Mouse (Mus musculus): ENCODE data around the gene Slpi. TPM values are rescaled to one million over a fixed set of nuclear protein-coding genes. Genes with fewer than 3 reads are reported as not detected.

Slpi gene
- total RNA-seq, 4 experiments from 2014 or later = 0.67 TPM; not detected in 3

- no peak for DNase-seq (ENCODE audit: low spot score in 2 of 2)
Measured at GRCm38 (mm10) chr2:164312599-164312998, 76.3 kb downstream of the Slpi start.

Small RNAs within 50 kb of the gene (microRNA-seq; reads per million reads assigned to microRNA genes)
- gene Mir7678 = not detected

Other genes with a start within 250 kb of the Slpi start
- 1 to 10 TPM in 3 of 4 experiments, under 1 TPM in 1; 0.54 to 1.8 (median 1.4) TPM for gene Kcns1, start 218.0 kb downstream of the Slpi start, total RNA-seq (2022)
- under 1 TPM in 1 of 4 experiments, not detected in 3; 0.19 TPM for gene Wfdc5, start 206.4 kb downstream of the Slpi start, total RNA-seq (2022)
- not detected for gene Wfdc12, start 198.5 kb downstream of the Slpi start, total RNA-seq (2022)
- gene Wfdc15a, start 189.0 kb downstream of the Slpi start, total RNA-seq (2022) = not detected
- gene Wfdc15b, start 167.4 kb downstream of the Slpi start, total RNA-seq (2022) = not detected
- gene Svs2, start 150.6 kb downstream of the Slpi start, total RNA-seq (2022) = not detected
- not detected for gene Svs3b, start 132.5 kb downstream of the Slpi start, total RNA-seq (2022)
- not detected for gene Svs4, start 110.6 kb downstream of the Slpi start, total RNA-seq (2022)
- not detected for gene Svs3a, start 99.8 kb downstream of the Slpi start, total RNA-seq (2022)
- gene Svs6, start 72.3 kb downstream of the Slpi start, total RNA-seq (2022) = not detected
- gene Svs5, start 56.4 kb downstream of the Slpi start, total RNA-seq (2022) = not detected
- not detected for gene Rbpjl, start 14.0 kb upstream of the Slpi start, total RNA-seq (2022)
- under 1 TPM; 0.27 to 0.99 (median 0.44) TPM for gene Matn4, start 16.1 kb upstream of the Slpi start, total RNA-seq (2022)
- gene Sdc4, start 54.8 kb upstream of the Slpi start, total RNA-seq (2022) = 10 to 100 TPM; 23.9 to 58.8 (median 34.1) TPM
- gene Sys1, start 67.9 kb upstream of the Slpi start, total RNA-seq (2022) = 10 to 100 TPM; 25.3 to 27.8 (median 26.6) TPM
- gene Gm20458, start 71.9 kb upstream of the Slpi start, total RNA-seq (2022) = 10 to 100 TPM in 2 of 4 experiments, 1 to 10 TPM in 1, not detected in 1; 3.8 to 12.1 (median 11.8) TPM
- not detected for gene Trp53tg5, start 84.6 kb upstream of the Slpi start, total RNA-seq (2022)
- gene Dbndd2, start 97.0 kb upstream of the Slpi start, total RNA-seq (2022) = 10 to 100 TPM; 14.8 to 32.8 (median 22.6) TPM
- gene Pigt, start 108.4 kb upstream of the Slpi start, total RNA-seq (2022) = 10 to 100 TPM; 27.2 to 33.2 (median 30.0) TPM
- gene Wfdc2, start 173.3 kb upstream of the Slpi start, total RNA-seq (2022) = not detected
- gene Spint3, start 184.4 kb upstream of the Slpi start, total RNA-seq (2022) = not detected
- gene Wfdc6a, start 196.4 kb upstream of the Slpi start, total RNA-seq (2022) = not detected
- gene Eppin, start 204.5 kb upstream of the Slpi start, total RNA-seq (2022) = not detected
- gene Wfdc6b, start 224.4 kb upstream of the Slpi start, total RNA-seq (2022) = not detected
- not detected for gene Wfdc8, start 224.5 kb upstream of the Slpi start, total RNA-seq (2022)
- gene Wfdc16, start 249.7 kb upstream of the Slpi start, total RNA-seq (2022) = not detected

Data from gastrocnemius, adult 8-10 months (tissue).